Mouse (Mus musculus): Measurements from ENCODE around the gene Relch.
"Not testable (repeated sequence)": the region's sequence is repeated elsewhere in the genome, so short reads cannot be mapped to it uniquely, and the experiment has no call there.

GRCm38 (mm10) chr1:105729246-105729645 is 65.6 kb downstream of the Relch start:
- TF ChIP-seq CTCF, EP300 (IDR thresholded peaks at IDR 0.05): not testable (repeated sequence)
